11 mouse cellular contexts compared by ENCODE assay signal in genomic region chr2:165811536-165811935, GRCm38 (mm10).
DNase-seq lines count a peak whose midpoint lies in the region; ATAC-seq and TF ChIP-seq lines count a peak whose summit lies in the region.
"Had no signal": no experiment of that assay in that cellular context is flagged by ENCODE, and none has a peak within 500 bp of the region (broad histone marks: within the 10 kb centered on the region; RNA-seq: fewer than 3 reads in every experiment).

No protein-coding gene starts in this region.

- no peak for TF ChIP-seq EP300 in CH12.LX (IDR thresholded peaks at IDR 0.05; ENCODE audit: low read length)

- TF ChIP-seq RAD21 in CH12.LX (IDR thresholded peaks at IDR 0.05; ENCODE audit: low read depth, low read length) = peak; percentile 58

- no peak overlapping the region for H3K9ac ChIP-seq in kidney, embryonic 16.5 days (replicated peaks; ENCODE audit: low read length)
- H3K9ac ChIP-seq in CH12.LX (ENCODE audit: insufficient read depth, low read depth) = no peak overlapping the region
- H3K9ac ChIP-seq: embryonic facial prominence, embryonic 15.5 days; limb, embryonic 15.5 days; stomach, embryonic 15.5 days had no signal

- H3K27ac ChIP-seq in kidney, embryonic 16.5 days (ENCODE audit: low read length) = no peak overlapping the region
- peak overlapping the region; percentile 78; the same call in 1 of the 2 replicates for H3K27ac ChIP-seq in CH12.LX (ENCODE audit: insufficient read depth, low read depth)
- H3K27ac ChIP-seq: embryonic facial prominence, embryonic 15.5 days; limb, embryonic 15.5 days; stomach, embryonic 15.5 days had no signal

- 0 out of 2 replicates have a peak, but pooled peaks cover 2% of the 10 kb centered on the region for H3K9me3 ChIP-seq in kidney, embryonic 16.5 days (ENCODE audit: low read length)
- no peaks in the 10 kb centered on the region for H3K9me3 ChIP-seq in CH12.LX (replicated peaks; ENCODE audit: low read length)
- H3K9me3 ChIP-seq: embryonic facial prominence, embryonic 15.5 days; limb, embryonic 15.5 days; stomach, embryonic 15.5 days had no signal

- no peaks in the 10 kb centered on the region for H3K27me3 ChIP-seq in kidney, embryonic 16.5 days (ENCODE audit: insufficient read depth, low read length)
- H3K27me3 ChIP-seq in CH12.LX (replicated peaks) = no peaks in the 10 kb centered on the region
- H3K27me3 ChIP-seq: embryonic facial prominence, embryonic 15.5 days; limb, embryonic 15.5 days; stomach, embryonic 15.5 days had no signal

- peak; percentile 36 to 99; a peak in 3 of 4 replicates for TF ChIP-seq CTCF in CH12.LX (conservative IDR thresholded peaks at IDR 0.05 in 1 of 2, IDR thresholded peaks at IDR 0.05 in 1 of 2; ENCODE audit: low read depth in 2 of 2, low read length in 2 of 2)

- ATAC-seq in kidney, embryonic 16.5 days (ENCODE audit: low FRiP score, low TSS enrichment) = no peak
- ATAC-seq in frontal cortex, adult (ENCODE audit: low TSS enrichment) = peak; percentile 60

- peaks cover 78% of the 10 kb centered on the region for H3K36me3 ChIP-seq in kidney, embryonic 16.5 days (ENCODE audit: insufficient read depth, low read length)
- peaks cover 79 to 92% of the 10 kb centered on the region in 2 experiments for H3K36me3 ChIP-seq in CH12.LX (replicated peaks in 1 of 2; ENCODE audit: control insufficient read depth in 1 of 2, insufficient read depth in 1 of 2, low read length in 1 of 2)

- dilution Hi-C loops in CH12.LX (cut with MboI; ENCODE audit: extremely low pct_ligation_motif_present, extremely low pct_unique_long_range_greater_than_20kb, low sequenced_read_pairs) = no loop called here

- H3K4me3 ChIP-seq in kidney, embryonic 16.5 days (ENCODE audit: low read length) = no peak overlapping the region
- H3K4me3 ChIP-seq in CH12.LX (replicated peaks in 1 of 3; ENCODE audit: low read depth in 2 of 3, low read length in 2 of 3, poor library complexity in 1 of 3) = no peak overlapping the region
- H3K4me3 ChIP-seq: embryonic facial prominence, embryonic 15.5 days; limb, embryonic 15.5 days; stomach, embryonic 15.5 days had no signal

- 65% methylated on average over 5 of the region's 5 CpGs for WGBS in kidney, embryonic 16.5 days

- TF ChIP-seq POLR2A in CH12.LX (IDR thresholded peaks at IDR 0.05; ENCODE audit: low read depth, low read length) = no peak; the same call in 1 of the 2 replicates

- in situ Hi-C loops in CH12.LX (cut with MboI; ENCODE audit: low pct_ligation_motif_present, low pct_unique_long_range_greater_than_20kb, low sequenced_read_pairs) = no loop called here

- peaks cover 21% of the 10 kb centered on the region; the same call in 1 of the 2 replicates for H3K79me2 ChIP-seq in CH12.LX (replicated peaks; ENCODE audit: control insufficient read depth, extremely low read depth, insufficient read depth, poor library complexity, severe bottlenecking)

- no peaks in the 10 kb centered on the region for H3K4me1 ChIP-seq in kidney, embryonic 16.5 days (ENCODE audit: insufficient read depth, low read length)
- peaks cover 19 to 72% of the 10 kb centered on the region in 2 experiments for H3K4me1 ChIP-seq in CH12.LX (ENCODE audit: control insufficient read depth in 1 of 2, insufficient read depth in 2 of 2)
- H3K4me1 ChIP-seq: embryonic facial prominence, embryonic 15.5 days had no signal

- no peak overlapping the region for H3K4me2 ChIP-seq in kidney, embryonic 16.5 days (replicated peaks; ENCODE audit: low read depth, low read length)
- H3K4me2 ChIP-seq in CH12.LX (ENCODE audit: insufficient read depth, low read depth, poor library complexity, severe bottlenecking) = no peak overlapping the region
- H3K4me2 ChIP-seq: embryonic facial prominence, embryonic 15.5 days; limb, embryonic 15.5 days; stomach, embryonic 15.5 days had no signal

- peak; percentile 46 for DNase-seq in kidney, adult 11 months
- DNase-seq in CH12.LX (ENCODE audit: extremely low read depth) (peak; percentile 74), R1 (ENCODE audit: low read depth, low spot score) (peak; percentile 95)
- peak; percentile 61 to 67 for DNase-seq in layer of hippocampus, postnatal 14 days (ENCODE audit: low spot score in 2 of 2)
- DNase-seq in right cerebral cortex, postnatal 4 days = peak; percentile 64
- no peak for DNase-seq in urinary bladder, adult 2 months (ENCODE audit: low spot score)

TF ChIP-seq in CH12.LX, 34 proteins besides CTCF, POLR2A, EP300 and RAD21:
- TF ChIP-seq RCOR1 (conservative IDR thresholded peaks at IDR 0.05; ENCODE audit: low read depth, low read length) (no peak), E2F4 (IDR thresholded peaks at IDR 0.05; ENCODE audit: insufficient replicate concordance, low read depth, low read length) (no peak), SIN3A (IDR thresholded peaks at IDR 0.05; ENCODE audit: low read length) (no peak), POLR2AphosphoS2 (IDR thresholded peaks at IDR 0.05; ENCODE audit: low read depth, low read length) (no peak), JUND (conservative IDR thresholded peaks at IDR 0.05; ENCODE audit: low read depth, low read length) (no peak), ZMIZ1 (IDR thresholded peaks at IDR 0.05; ENCODE audit: low read depth, low read length) (0 out of 2 replicates have a peak, but pooled peaks have one; percentile 23), ETS1 (conservative IDR thresholded peaks at IDR 0.05; ENCODE audit: low read depth, low read length) (no peak), BHLHE40 (IDR thresholded peaks at IDR 0.05; ENCODE audit: low read depth, low read length) (no peak), TCF12 (IDR thresholded peaks at IDR 0.05; ENCODE audit: low read depth, low read length) (0 out of 2 replicates have a peak, but pooled peaks have one; percentile 13), MXI1 (IDR thresholded peaks at IDR 0.05; ENCODE audit: low read depth, low read length) (no peak), HCFC1 (IDR thresholded peaks at IDR 0.05; ENCODE audit: low read depth, low read length) (no peak), MAZ (IDR thresholded peaks at IDR 0.05; ENCODE audit: low read depth, low read length) (no peak), GABPA (IDR thresholded peaks at IDR 0.05; ENCODE audit: insufficient replicate concordance, low read depth, low read length) (no peak), ZKSCAN1 (IDR thresholded peaks at IDR 0.05; ENCODE audit: borderline replicate concordance, low read depth, low read length) (no peak), USF1 (IDR thresholded peaks at IDR 0.05; ENCODE audit: low read depth, low read length) (no peak), CHD2 (IDR thresholded peaks at IDR 0.05; ENCODE audit: low read length) (no peak), CHD1 (IDR thresholded peaks at IDR 0.05; ENCODE audit: low read depth, low read length) (no peak), MAX (IDR thresholded peaks at IDR 0.05; ENCODE audit: low read length) (no peak), TBP (conservative IDR thresholded peaks at IDR 0.05; ENCODE audit: low read depth, low read length) (no peak), PAX5 (IDR thresholded peaks at IDR 0.05; ENCODE audit: low read length) (no peak), MYC (IDR thresholded peaks at IDR 0.05; ENCODE audit: low read depth, low read length) (no peak), ZNF384 (IDR thresholded peaks at IDR 0.05; ENCODE audit: low read depth, low read length) (no peak), NRF1 (IDR thresholded peaks at IDR 0.05; ENCODE audit: low read depth, low read length) (no peak), IRF4 (IDR thresholded peaks at IDR 0.05; ENCODE audit: low read depth, low read length) (peak; percentile 36; the same call in 1 of the 2 replicates), JUN (IDR thresholded peaks at IDR 0.05; ENCODE audit: insufficient read depth, low read depth, low read length) (no peak), UBTF (IDR thresholded peaks at IDR 0.05; ENCODE audit: low read depth, low read length) (no peak), ELF1 (IDR thresholded peaks at IDR 0.05; ENCODE audit: low read depth, low read length) (no peak), MAFK (IDR thresholded peaks at IDR 0.05; ENCODE audit: insufficient replicate concordance, low read length) (no peak), SMC3 (IDR thresholded peaks at IDR 0.05; ENCODE audit: low read depth, low read length) (peak; percentile 73), USF2 (conservative IDR thresholded peaks at IDR 0.05; ENCODE audit: low read depth, low read length) (no peak), NELFE (IDR thresholded peaks at IDR 0.05; ENCODE audit: low read depth, low read length) (peak; percentile 62; the same call in 1 of the 2 replicates), MEF2A (IDR thresholded peaks at IDR 0.05; ENCODE audit: borderline replicate concordance, low read depth, low read length) (no peak), ZC3H11A (IDR thresholded peaks at IDR 0.05; ENCODE audit: low read depth, low read length) (no peak), KAT2A (IDR thresholded peaks at IDR 0.05; ENCODE audit: insufficient replicate concordance, low read length) (no peak)
TF ChIP-seq in CH12.LX: peak in this region for 5.
